Mouse (Mus musculus) lung, embryonic 16.5 days (tissue): Measurements from ENCODE around the gene Olfr215. TPM values are rescaled to one million over a fixed set of nuclear protein-coding genes. Genes with fewer than 3 reads are reported as not detected.
"Not testable (repeated sequence)": the region's sequence is repeated elsewhere in the genome, so short reads cannot be mapped to it uniquely, and the experiment has no call there.

Source experiments
- ATAC-seq: fragments of 200-750 bp; cut with Nextera tagmentation; 2 replicates; pipeline ENCODE4 v1.8.0; 2017; ENCODE audit warnings: low read depth, mild to moderate bottlenecking, moderate library complexity
- H3K27ac ChIP-seq: fragments of 300-500 bp; sonication (generic); 2 replicates; pipeline ENCODE4 v1.5.1; 2014; ENCODE audit warnings: mild to moderate bottlenecking, control low read depth, low read length
- H3K27me3 ChIP-seq: fragments of 300-500 bp; sonication (generic); 2 replicates; pipeline ENCODE4 v1.6.1; 2014; ENCODE audit warnings: low read depth, low read length, mixed read lengths; ENCODE audit not compliant: control insufficient read depth, insufficient read depth
- H3K36me3 ChIP-seq: fragments of 300-500 bp; sonication (generic); 2 replicates; pipeline ENCODE4 v1.6.1; 2014; ENCODE audit warnings: low read length; ENCODE audit not compliant: control insufficient read depth, insufficient read depth
- H3K4me1 ChIP-seq: fragments of 300-500 bp; sonication (generic); replicated peaks from 2 replicates; pipeline ENCODE4 v1.6.1; 2014; ENCODE audit warnings: low read length, mixed read lengths; ENCODE audit not compliant: control insufficient read depth, insufficient read depth
- H3K4me2 ChIP-seq: fragments of 300-500 bp; sonication (generic); 2 replicates; pipeline ENCODE4 v1.6.1; 2014; ENCODE audit warnings: low read depth, low read length, control low read depth
- H3K4me3 ChIP-seq: fragments of 300-500 bp; sonication (generic); 2 replicates; pipeline ENCODE4 v1.5.1; 2014; ENCODE audit warnings: mild to moderate bottlenecking, low read length, control low read depth
- H3K9ac ChIP-seq: fragments of 300-500 bp; sonication (generic); 2 replicates; pipeline ENCODE4 v1.6.1; 2014; ENCODE audit warnings: low read length, control low read depth
- H3K9me3 ChIP-seq: fragments of 300-500 bp; sonication (generic); 2 replicates; pipeline ENCODE4 v1.6.1; 2016; ENCODE audit warnings: low read length; ENCODE audit not compliant: control insufficient read depth
- WGBS: fragments of 180-500 bp; shearing (Covaris S2); extraction: QIAGEN DNeasy Blood & Tissue Kit; methylation state at CpG from one replicate; pipeline ENCODE4 v1.1.7; 2014; 5-methylcytosine and 5-hydroxymethylcytosine counted together
- polyA plus RNA-seq: library from polyadenylated mRNA; unstranded; fragments of >200 nt; fragmentation: Nextera tagmentation; extraction: Ambion mirVana; gene quantifications from 2 replicates; pipeline ENCODE4 v1.2.1, GENCODE M21; 2015

Gene Olfr215
- polyA plus RNA-seq, 1 experiment from 2014 or later: not detected

DNA sequence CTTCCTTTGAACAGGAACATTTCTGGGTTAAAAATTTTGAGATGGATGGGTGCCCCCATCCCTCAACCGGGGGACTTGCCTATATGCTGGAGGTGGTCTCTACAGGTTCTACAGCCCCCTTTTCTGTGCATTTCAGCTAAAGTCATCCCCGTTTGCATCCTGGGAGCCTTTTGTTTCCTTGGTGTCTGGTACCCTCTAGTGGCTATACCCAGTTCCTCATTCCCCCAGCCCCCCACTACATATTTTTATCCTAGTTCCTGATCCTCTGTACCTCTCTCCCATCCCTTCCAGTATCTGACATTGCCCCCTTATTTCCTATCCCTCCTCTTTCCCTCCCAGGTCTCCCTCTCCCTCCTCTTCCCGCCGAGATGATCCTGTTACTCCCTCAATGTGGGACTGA, 23.2 kb upstream of the Olfr215 start:
- H3K36me3 ChIP-seq: no peaks in the 10 kb centered on the region
- H3K27ac ChIP-seq: no peak overlapping the region
- no peaks in the 10 kb centered on the region for H3K4me1 ChIP-seq
- H3K9me3 ChIP-seq: no peaks in the 10 kb centered on the region
- no peak overlapping the region for H3K4me2 ChIP-seq
- H3K4me3 ChIP-seq: no peak overlapping the region
- WGBS: 35% methylated on average over 4 of the region's 4 CpGs
- H3K9ac ChIP-seq: no peak overlapping the region
- ATAC-seq: no peak
- H3K27me3 ChIP-seq: no peaks in the 10 kb centered on the region

DNA sequence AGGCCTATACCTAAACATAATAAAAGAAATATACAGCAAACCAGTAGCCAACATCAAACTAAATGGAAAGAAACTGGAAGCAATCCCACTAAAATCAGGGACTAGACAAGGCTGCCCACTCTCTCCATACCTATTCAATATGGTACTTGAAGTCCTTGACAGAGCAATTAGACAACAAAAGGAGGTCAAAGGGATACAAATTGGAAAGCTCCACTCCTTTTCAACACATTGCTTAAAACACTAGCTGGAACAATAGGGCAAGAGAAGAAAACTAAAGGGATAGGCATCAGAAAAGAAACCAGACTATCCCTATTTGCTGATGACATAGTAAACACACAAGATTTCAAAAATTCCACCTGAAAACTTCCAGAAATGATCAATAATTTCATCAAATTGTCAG, 17.0 kb upstream of the Olfr215 start:
- H3K9me3 ChIP-seq, H3K27me3 ChIP-seq, H3K9ac ChIP-seq, H3K36me3 ChIP-seq, ATAC-seq, H3K4me1 ChIP-seq, H3K4me3 ChIP-seq, H3K27ac ChIP-seq, H3K4me2 ChIP-seq: not testable (repeated sequence)

DNA sequence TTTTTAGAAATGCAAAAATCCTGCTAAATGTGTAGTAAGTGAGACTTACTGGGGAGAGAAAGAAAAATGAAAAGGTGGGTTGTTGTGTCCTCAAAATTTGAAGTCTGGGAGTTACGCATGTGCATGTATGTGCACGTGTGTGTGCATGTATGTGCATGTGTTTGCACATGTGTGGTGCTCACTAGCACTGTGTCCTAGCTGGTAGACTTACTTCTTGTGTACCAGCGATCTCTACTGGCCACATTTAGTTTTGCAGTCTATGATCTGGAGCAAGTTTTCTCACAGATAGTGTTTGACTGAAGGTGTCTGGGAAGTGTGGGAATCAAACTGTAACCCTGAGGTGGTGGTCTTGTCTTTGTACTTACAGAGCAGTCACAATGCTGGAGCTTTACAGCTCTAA, 14.2 kb downstream of the Olfr215 start:
- H3K4me1 ChIP-seq: no peaks in the 10 kb centered on the region
- H3K4me2 ChIP-seq: no peak overlapping the region
- no peak overlapping the region for H3K27ac ChIP-seq
- H3K4me3 ChIP-seq: no peak overlapping the region
- H3K27me3 ChIP-seq: no peaks in the 10 kb centered on the region
- H3K9me3 ChIP-seq: no peaks in the 10 kb centered on the region
- no peak for ATAC-seq
- 32% methylated on average over 3 of the region's 3 CpGs for whole genome bisulfite sequencing
- no peak overlapping the region for H3K9ac ChIP-seq
- H3K36me3 ChIP-seq: no peaks in the 10 kb centered on the region

DNA sequence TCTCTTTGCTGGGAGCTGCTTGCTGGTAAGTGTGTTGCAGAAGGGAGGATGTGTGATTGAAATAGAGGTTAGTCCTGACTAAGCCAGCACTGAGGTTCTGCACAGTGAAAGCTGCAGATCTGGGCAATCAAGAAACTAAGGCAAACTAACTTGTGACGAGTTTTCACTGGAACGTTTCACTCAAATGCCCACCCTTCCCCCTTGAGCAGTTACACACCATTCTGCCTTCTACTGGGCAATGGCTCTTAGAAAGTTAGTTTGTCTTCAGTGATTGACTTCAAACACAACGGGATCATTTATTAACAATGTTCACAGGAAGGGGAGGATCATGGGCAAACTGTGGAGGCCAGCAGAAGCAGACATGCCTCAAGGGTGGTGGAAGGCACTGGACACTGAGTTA, 29.0 kb downstream of the Olfr215 start:
- WGBS: 53% methylated on average over 3 of the region's 3 CpGs
- Histone ChIP-seq H3K4me2 (no peak overlapping the region), H3K27ac (no peak overlapping the region), H3K27me3 (no peaks in the 10 kb centered on the region), H3K36me3 (no peaks in the 10 kb centered on the region), H3K4me1 (no peaks in the 10 kb centered on the region), H3K9ac (no peak overlapping the region), H3K9me3 (no peaks in the 10 kb centered on the region), H3K4me3 (no peak overlapping the region)
- ATAC-seq: no peak

DNA sequence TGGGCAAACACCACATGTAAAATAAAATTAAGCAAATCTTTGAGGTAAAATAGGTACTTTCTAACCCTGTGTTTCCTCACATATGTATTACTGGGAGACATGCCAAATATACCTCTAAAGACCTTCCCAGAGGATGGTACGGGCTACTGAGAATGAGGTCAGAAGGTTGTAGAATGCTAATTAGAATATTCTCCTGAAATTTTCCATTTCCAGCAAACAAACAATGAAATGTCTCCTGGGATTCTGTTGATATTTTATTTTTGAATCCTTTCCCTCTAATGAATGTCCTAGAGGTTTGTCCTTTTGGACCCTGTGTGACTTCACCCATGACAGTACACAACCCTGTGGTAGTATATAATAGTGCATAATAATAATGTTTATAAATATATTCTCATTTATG, 30.1 kb downstream of the Olfr215 start, which contains the start of gene Olfr214:
Gene Olfr214 (plus strand): TSS at position 301 of the 400 bp plus-strand sequence.
- 66% methylated on average over 1 of the region's 1 CpGs for WGBS
- H3K9me3 ChIP-seq: no peaks in the 10 kb centered on the region
- H3K9ac ChIP-seq: no peak within 1 kb of the TSS
- ATAC-seq: no peak
- no peaks in the 10 kb centered on the region for H3K4me1 ChIP-seq
- H3K27ac ChIP-seq: no peak within 1 kb of the TSS
- no peak within 1 kb of the TSS for H3K4me2 ChIP-seq
- H3K27me3 ChIP-seq: no peaks in the 10 kb centered on the region
- no peaks in the 10 kb centered on the region for H3K36me3 ChIP-seq
- H3K4me3 ChIP-seq: no peak within 1 kb of the TSS

DNA sequence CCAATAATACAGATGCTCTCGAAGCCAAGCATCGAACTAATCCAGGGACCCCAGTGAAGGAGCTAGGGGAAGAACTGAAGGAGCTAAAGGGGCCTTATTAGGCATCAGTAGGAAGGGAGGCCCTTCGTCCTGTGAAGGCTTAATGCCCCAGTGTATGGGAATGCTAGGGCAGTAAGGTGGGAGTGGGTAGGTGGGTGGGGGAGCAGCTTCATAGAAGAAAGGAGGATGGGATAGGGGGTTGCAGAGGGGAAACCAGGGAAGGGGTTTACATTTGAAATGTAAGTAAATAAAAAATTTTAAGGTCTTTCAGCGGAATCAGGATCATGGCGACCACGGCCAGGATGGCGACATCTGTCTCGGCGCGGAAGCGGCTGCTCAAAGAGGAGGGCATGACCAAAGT, 33.2 kb downstream of the Olfr215 start, which contains the start of gene Gm5580:
Gene Gm5580 (plus strand): TSS at position 301 of the 400 bp plus-strand sequence.
- H3K9ac ChIP-seq, H3K36me3 ChIP-seq, ATAC-seq, H3K4me3 ChIP-seq, H3K27me3 ChIP-seq, H3K4me1 ChIP-seq, H3K9me3 ChIP-seq, H3K4me2 ChIP-seq, H3K27ac ChIP-seq: not testable (repeated sequence)
- WGBS: 94% methylated on average over 11 of the region's 11 CpGs

DNA sequence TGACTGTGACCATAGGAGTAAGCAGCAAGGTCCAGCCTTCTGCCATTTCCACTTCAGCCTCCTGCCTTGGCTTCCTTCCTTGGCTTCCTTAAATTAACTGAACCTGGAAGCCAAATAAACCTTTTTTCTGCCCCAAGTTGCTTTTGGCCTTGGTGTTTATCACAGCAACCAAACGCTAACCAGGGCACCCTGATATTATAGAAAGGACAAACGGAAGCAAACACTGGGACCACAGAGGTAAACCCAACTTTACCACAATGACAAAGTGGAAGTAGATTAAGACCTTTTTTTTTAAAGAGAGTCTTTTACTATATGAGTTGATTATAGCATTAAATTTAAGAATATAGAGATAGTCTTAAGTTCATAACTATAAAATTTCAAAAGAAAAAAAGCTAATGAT, 41.5 kb downstream of the Olfr215 start:
- H3K27me3 ChIP-seq: no peaks in the 10 kb centered on the region
- H3K36me3 ChIP-seq: no peaks in the 10 kb centered on the region
- WGBS: 79% methylated on average over 2 of the region's 2 CpGs
- no peaks in the 10 kb centered on the region for H3K4me1 ChIP-seq
- no peak overlapping the region for H3K9ac ChIP-seq
- H3K9me3 ChIP-seq: no peaks in the 10 kb centered on the region
- no peak overlapping the region for H3K27ac ChIP-seq
- H3K4me3 ChIP-seq: no peak overlapping the region
- no peak for ATAC-seq
- H3K4me2 ChIP-seq: no peak overlapping the region

DNA sequence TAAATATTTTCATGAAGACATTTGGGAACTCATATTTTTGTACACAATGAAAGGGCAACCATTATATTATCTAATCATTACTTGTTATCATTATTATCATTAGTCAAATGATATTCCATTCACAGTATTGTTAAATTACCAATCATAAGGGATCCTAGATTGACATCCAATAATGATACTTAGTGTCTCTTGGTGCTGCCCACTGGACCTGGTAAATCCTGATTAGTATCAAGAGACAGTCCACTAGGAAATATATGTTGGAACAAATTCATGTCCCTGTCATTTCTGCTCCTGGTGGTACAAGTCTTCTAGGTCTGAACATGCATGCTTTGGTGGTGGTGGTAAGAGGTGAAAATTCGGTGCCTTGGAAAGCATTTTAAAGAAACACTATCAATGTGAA, 45.8 kb downstream of the Olfr215 start, which contains the start of gene Olfr213:
Gene Olfr213 (plus strand): TSS at position 301 of the 400 bp plus-strand sequence.
- Histone ChIP-seq H3K4me2 (no peak within 1 kb of the TSS), H3K9me3 (no peaks in the 10 kb centered on the region), H3K27ac (no peak within 1 kb of the TSS), H3K9ac (no peak within 1 kb of the TSS), H3K36me3 (no peaks in the 10 kb centered on the region), H3K27me3 (no peaks in the 10 kb centered on the region), H3K4me1 (no peaks in the 10 kb centered on the region), H3K4me3 (no peak within 1 kb of the TSS)
- 81% methylated on average over 1 of the region's 1 CpGs for WGBS
- ATAC-seq: no peak
